Mouse (Mus musculus): ENCODE results near the gene Lbx2. TPM values are rescaled to one million over a fixed set of nuclear protein-coding genes. Genes with fewer than 3 reads are reported as not detected.
A peak's percentile ranks its signal among the peaks of the same experiment; 100 is the strongest.

Gene Lbx2
- polyA plus RNA-seq, 1 experiment from 2014 or later = 1.4 TPM

DNA sequence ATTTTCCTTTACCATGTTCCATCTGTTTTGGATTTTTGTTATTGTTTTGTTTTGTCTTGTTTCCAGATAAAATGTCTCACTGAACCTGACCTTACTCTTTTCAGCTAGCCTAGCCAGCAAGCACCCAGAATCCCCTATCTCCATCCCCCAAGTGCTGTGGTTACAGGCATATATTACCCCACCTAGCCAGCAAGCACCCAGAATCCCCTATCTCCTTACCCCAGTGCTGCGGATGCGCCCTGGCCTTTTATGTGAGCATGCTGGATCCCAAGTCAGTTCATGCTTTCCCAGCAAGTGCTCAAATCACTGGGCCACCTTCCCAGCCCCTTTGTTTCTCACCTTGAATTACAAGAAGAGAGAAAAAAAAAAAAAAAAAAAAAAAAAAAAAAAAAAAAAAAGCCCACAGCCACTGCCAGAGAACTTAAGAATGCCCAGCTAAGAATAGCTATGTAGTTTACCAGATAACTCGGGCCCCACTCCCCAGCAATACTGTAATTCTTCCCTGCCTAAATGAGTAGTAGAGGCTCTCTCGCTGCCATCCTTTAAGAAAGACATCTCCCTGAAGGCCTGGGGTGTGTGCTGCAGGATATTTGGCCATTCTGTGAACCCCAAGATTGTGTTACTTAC, 25.5 kb downstream of the Lbx2 start:
- DNase-seq (ENCODE audit: low spot score) (no peak), ATAC-seq (replicated peaks; ENCODE audit: low FRiP score, low TSS enrichment, low read depth) (no peak)
- Histone ChIP-seq H3K4me2 (ENCODE audit: low read length) (no peak overlapping the region), H3K4me1 (replicated peaks; ENCODE audit: control insufficient read depth, insufficient read depth, low read length) (peaks cover 19% of the 10 kb centered on the region), H3K4me3 (ENCODE audit: low read depth, low read length) (no peak overlapping the region), H3K36me3 (ENCODE audit: control insufficient read depth, insufficient read depth, low read length) (peaks cover 16% of the 10 kb centered on the region), H3K27me3 (replicated peaks; ENCODE audit: control insufficient read depth, insufficient read depth, low read length) (no peaks in the 10 kb centered on the region), H3K27ac (ENCODE audit: low read depth) (no peak overlapping the region), H3K9ac (ENCODE audit: low read length) (no peak overlapping the region), H3K9me3 (ENCODE audit: control insufficient read depth, low read length) (no peaks in the 10 kb centered on the region)
- WGBS = 87% methylated on average over 4 of the region's 4 CpGs

DNA sequence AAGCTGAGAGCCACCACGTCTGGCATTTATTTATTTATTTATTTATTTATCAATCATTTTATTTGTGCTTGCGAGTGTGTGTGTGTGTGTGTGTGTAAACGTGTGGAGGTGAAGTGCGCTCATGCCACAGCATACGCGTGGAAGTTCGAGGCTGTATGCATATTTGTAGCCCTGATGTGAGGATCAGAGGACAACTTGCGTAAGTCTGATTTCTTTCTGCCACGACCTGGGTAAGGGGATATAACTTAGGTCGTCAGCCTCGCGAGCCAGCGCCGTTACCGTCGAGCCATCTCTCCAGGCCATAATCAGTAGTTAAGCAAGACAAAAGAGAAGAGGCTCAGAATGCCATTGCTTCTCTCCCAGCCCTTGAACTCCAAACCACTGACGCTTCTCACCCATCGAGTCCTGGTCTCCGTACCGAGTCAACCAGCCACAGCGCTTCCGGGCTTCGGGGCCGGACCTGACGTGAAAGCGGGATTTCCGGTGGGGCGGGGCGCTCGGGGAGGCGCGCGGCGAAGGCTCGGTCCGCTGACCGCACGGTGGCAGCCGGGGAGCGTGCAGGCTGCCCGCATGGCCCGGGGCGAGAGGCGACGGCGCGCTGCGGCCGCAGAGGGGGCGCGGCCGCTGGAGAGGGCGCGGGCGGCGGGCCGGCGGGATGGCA, 29.0 kb downstream of the Lbx2 start, which contains the start of gene Mogs:
TSS of gene Mogs (plus strand) at position 486 of the 661 bp plus-strand sequence.
- peak; percentile 88 for ATAC-seq (replicated peaks; ENCODE audit: low FRiP score, low TSS enrichment, low read depth)
- peak within 1 kb of the TSS; percentile 76 for H3K27ac ChIP-seq (ENCODE audit: low read depth)
- DNase-seq (ENCODE audit: low spot score) = peak; percentile 92
- H3K4me1 ChIP-seq (replicated peaks; ENCODE audit: control insufficient read depth, insufficient read depth, low read length) = peaks cover 21% of the 10 kb centered on the region
- H3K9ac ChIP-seq (ENCODE audit: low read length) = peak within 1 kb of the TSS; percentile 80
- H3K4me3 ChIP-seq (ENCODE audit: low read depth, low read length) = peak within 1 kb of the TSS; percentile 79
- H3K27me3 ChIP-seq (replicated peaks; ENCODE audit: control insufficient read depth, insufficient read depth, low read length) = no peaks in the 10 kb centered on the region
- under 1% methylated on average over 55 of the region's 58 CpGs for WGBS
- peaks cover 46% of the 10 kb centered on the region for H3K36me3 ChIP-seq (ENCODE audit: control insufficient read depth, insufficient read depth, low read length)
- no peaks in the 10 kb centered on the region for H3K9me3 ChIP-seq (ENCODE audit: control insufficient read depth, low read length)
- peak within 1 kb of the TSS; percentile 95 for H3K4me2 ChIP-seq (ENCODE audit: low read length)

DNA sequence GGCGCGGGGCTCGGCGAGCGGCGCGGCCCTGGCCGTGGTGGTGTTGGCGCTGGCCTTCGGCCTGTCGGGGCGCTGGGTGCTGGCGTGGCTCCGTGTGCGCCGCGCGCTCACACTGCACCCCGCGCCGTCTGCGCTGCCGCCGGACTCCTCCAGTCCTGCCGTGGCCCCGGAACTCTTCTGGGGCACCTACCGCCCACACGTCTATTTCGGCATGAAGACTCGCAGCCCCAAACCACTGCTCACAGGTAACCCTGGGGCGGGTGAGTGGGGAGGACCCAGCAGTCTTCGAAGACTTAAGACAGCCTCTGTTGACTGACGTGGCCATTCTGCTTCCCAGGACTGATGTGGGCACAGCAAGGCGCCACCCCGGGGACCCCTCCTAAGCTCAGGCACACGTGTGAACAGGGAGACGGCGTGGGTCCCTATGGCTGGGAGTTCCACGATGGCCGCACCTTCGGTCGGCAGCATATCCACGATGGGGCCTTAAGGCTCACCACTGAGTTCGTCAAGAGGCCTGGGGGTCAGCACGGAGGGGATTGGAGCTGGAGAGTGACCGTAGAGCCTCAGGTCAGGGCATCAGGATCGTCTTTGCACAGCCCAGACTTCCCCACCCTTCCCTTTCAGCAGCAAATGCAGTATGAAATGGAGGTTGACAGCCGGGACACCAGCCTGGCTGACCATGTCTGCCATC, 29.7 kb downstream of the Lbx2 start:
- Histone ChIP-seq H3K9me3 (ENCODE audit: control insufficient read depth, low read length) (no peaks in the 10 kb centered on the region), H3K27ac (ENCODE audit: low read depth) (peak overlapping the region; percentile 76), H3K9ac (ENCODE audit: low read length) (peak overlapping the region; percentile 80), H3K4me2 (ENCODE audit: low read length) (peak overlapping the region; percentile 95), H3K36me3 (ENCODE audit: control insufficient read depth, insufficient read depth, low read length) (peaks cover 39% of the 10 kb centered on the region), H3K27me3 (replicated peaks; ENCODE audit: control insufficient read depth, insufficient read depth, low read length) (no peaks in the 10 kb centered on the region), H3K4me3 (ENCODE audit: low read depth, low read length) (peak overlapping the region; percentile 79), H3K4me1 (replicated peaks; ENCODE audit: control insufficient read depth, insufficient read depth, low read length) (peaks cover 25% of the 10 kb centered on the region)
- DNase-seq (ENCODE audit: low spot score) (peak; percentile 70), ATAC-seq (replicated peaks; ENCODE audit: low FRiP score, low TSS enrichment, low read depth) (no peak; the same call in 1 of the 2 replicates)
- WGBS = 2% methylated on average over 45 of the region's 48 CpGs

DNA sequence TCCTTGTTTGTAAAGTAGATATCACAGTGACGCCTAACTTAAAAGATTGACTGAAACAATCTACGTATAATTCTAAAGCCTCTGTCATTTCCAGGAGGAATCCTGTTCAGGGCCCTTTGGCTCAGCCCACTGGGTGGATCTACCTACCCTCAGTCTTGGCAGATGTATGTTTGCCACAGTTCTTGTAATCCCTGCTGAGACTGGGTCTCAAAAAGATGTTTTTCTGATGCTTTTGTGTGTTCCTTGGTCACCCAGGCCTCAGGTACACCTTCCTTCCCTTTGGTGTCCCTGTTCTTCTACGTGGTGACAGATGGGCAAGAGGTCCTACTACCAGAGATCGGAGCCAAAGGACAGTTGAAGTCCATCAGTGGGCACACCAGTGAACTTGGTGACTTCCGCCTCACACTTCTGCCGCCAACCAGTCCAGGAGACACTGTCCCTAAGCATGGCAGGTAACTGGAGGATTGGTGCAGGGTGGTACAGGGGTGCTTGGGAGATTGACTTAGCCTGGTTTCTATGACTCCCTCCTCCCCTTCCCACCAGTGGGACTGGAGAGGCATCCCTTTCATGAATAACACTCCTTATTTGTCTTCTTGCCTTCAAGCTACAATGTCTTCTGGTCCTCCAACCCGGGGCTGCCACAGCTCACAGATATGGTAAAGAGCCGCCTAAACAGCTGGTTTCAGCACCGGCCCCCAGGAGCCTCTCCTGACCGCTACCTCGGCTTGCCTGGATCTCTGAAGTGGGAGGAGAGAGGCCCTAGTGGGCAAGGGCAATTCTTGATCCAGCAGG, 30.4 kb downstream of the Lbx2 start:
- Histone ChIP-seq H3K27me3 (replicated peaks; ENCODE audit: control insufficient read depth, insufficient read depth, low read length) (no peaks in the 10 kb centered on the region), H3K27ac (ENCODE audit: low read depth) (no peak overlapping the region), H3K4me1 (replicated peaks; ENCODE audit: control insufficient read depth, insufficient read depth, low read length) (peaks cover 25% of the 10 kb centered on the region), H3K36me3 (ENCODE audit: control insufficient read depth, insufficient read depth, low read length) (peaks cover 32% of the 10 kb centered on the region), H3K4me3 (ENCODE audit: low read depth, low read length) (peak overlapping the region; percentile 79), H3K9ac (ENCODE audit: low read length) (peak overlapping the region; percentile 80), H3K4me2 (ENCODE audit: low read length) (peak overlapping the region; percentile 95), H3K9me3 (ENCODE audit: control insufficient read depth, low read length) (no peaks in the 10 kb centered on the region)
- WGBS = 76% methylated on average over 11 of the region's 11 CpGs
- ATAC-seq (replicated peaks; ENCODE audit: low FRiP score, low TSS enrichment, low read depth) (no peak), DNase-seq (ENCODE audit: low spot score) (no peak)

DNA sequence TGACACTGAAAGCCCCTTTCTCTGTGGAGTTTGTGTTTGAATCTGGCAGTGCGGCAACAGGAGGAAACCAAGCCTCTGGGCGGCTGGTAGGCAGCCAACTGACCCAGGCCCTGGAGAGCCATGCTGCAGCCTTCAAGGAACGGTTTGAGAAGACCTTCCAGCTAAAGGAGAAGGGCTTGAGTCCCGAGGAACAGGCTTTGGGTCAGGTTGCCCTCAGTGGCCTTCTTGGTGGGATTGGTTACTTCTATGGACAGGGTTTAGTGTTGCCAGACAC, 30.9 kb downstream of the Lbx2 start:
- Histone ChIP-seq H3K4me3 (ENCODE audit: low read depth, low read length) (no peak overlapping the region), H3K9me3 (ENCODE audit: control insufficient read depth, low read length) (no peaks in the 10 kb centered on the region), H3K4me1 (replicated peaks; ENCODE audit: control insufficient read depth, insufficient read depth, low read length) (peaks cover 25% of the 10 kb centered on the region), H3K27me3 (replicated peaks; ENCODE audit: control insufficient read depth, insufficient read depth, low read length) (no peaks in the 10 kb centered on the region), H3K4me2 (ENCODE audit: low read length) (no peak overlapping the region), H3K36me3 (ENCODE audit: control insufficient read depth, insufficient read depth, low read length) (peaks cover 31% of the 10 kb centered on the region), H3K27ac (ENCODE audit: low read depth) (no peak overlapping the region), H3K9ac (ENCODE audit: low read length) (no peak overlapping the region)
- DNase-seq (ENCODE audit: low spot score) (no peak), ATAC-seq (replicated peaks; ENCODE audit: low FRiP score, low TSS enrichment, low read depth) (no peak)
- 87% methylated on average over 4 of the region's 4 CpGs for WGBS

DNA sequence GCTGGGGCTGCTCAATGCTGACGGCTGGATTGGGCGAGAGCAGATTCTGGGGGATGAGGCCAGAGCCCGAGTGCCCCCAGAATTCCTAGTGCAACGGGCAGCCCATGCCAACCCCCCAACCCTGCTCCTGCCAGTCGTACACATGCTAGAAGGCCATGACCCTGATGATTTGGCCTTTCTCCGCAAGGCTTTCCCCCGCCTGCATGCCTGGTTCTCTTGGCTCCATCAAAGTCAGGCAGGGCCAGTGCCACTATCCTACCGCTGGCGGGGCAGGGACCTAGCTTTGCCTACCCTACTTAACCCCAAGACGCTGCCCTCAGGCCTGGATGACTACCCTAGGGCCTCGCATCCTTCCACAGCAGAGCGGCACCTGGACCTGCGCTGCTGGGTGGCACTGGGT, 31.4 kb downstream of the Lbx2 start:
- whole genome bisulfite sequencing = 89% methylated on average over 13 of the region's 13 CpGs
- no peak overlapping the region for H3K27ac ChIP-seq (ENCODE audit: low read depth)
- ATAC-seq (replicated peaks; ENCODE audit: low FRiP score, low TSS enrichment, low read depth) = no peak
- DNase-seq (ENCODE audit: low spot score) = no peak
- no peaks in the 10 kb centered on the region for H3K27me3 ChIP-seq (replicated peaks; ENCODE audit: control insufficient read depth, insufficient read depth, low read length)
- H3K4me2 ChIP-seq (ENCODE audit: low read length) = no peak overlapping the region
- H3K4me3 ChIP-seq (ENCODE audit: low read depth, low read length) = no peak overlapping the region
- H3K9ac ChIP-seq (ENCODE audit: low read length) = no peak overlapping the region
- H3K9me3 ChIP-seq (ENCODE audit: control insufficient read depth, low read length) = no peaks in the 10 kb centered on the region
- peaks cover 30% of the 10 kb centered on the region for H3K4me1 ChIP-seq (replicated peaks; ENCODE audit: control insufficient read depth, insufficient read depth, low read length)
- peaks cover 31% of the 10 kb centered on the region for H3K36me3 ChIP-seq (ENCODE audit: control insufficient read depth, insufficient read depth, low read length)

DNA sequence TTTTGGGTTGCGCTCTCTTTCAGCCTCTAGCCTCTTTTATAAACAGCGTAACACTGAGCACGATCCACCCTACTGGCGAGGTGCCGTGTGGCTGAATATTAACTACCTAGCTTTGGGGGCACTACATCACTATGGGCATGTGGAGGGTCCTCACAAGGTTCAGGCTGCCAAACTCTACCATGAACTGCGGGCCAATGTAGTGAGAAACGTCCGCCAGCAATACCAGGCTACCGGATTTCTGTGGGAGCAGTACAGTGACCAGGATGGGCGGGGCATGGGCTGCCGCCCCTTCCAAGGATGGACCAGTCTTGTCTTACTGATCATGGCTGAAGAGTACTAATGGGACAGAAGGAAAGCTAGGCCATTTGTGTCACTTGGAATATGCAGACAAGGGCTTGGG, 32.2 kb downstream of the Lbx2 start:
- Histone ChIP-seq H3K9me3 (ENCODE audit: control insufficient read depth, low read length) (no peaks in the 10 kb centered on the region), H3K27me3 (replicated peaks; ENCODE audit: control insufficient read depth, insufficient read depth, low read length) (no peaks in the 10 kb centered on the region), H3K4me3 (ENCODE audit: low read depth, low read length) (no peak overlapping the region), H3K4me2 (ENCODE audit: low read length) (no peak overlapping the region), H3K27ac (ENCODE audit: low read depth) (no peak overlapping the region), H3K4me1 (replicated peaks; ENCODE audit: control insufficient read depth, insufficient read depth, low read length) (peaks cover 35% of the 10 kb centered on the region), H3K36me3 (ENCODE audit: control insufficient read depth, insufficient read depth, low read length) (peaks cover 31% of the 10 kb centered on the region), H3K9ac (ENCODE audit: low read length) (no peak overlapping the region)
- 78% methylated on average over 11 of the region's 11 CpGs for WGBS
- no peak for ATAC-seq (replicated peaks; ENCODE audit: low FRiP score, low TSS enrichment, low read depth)
- no peak for DNase-seq (ENCODE audit: low spot score)

DNA sequence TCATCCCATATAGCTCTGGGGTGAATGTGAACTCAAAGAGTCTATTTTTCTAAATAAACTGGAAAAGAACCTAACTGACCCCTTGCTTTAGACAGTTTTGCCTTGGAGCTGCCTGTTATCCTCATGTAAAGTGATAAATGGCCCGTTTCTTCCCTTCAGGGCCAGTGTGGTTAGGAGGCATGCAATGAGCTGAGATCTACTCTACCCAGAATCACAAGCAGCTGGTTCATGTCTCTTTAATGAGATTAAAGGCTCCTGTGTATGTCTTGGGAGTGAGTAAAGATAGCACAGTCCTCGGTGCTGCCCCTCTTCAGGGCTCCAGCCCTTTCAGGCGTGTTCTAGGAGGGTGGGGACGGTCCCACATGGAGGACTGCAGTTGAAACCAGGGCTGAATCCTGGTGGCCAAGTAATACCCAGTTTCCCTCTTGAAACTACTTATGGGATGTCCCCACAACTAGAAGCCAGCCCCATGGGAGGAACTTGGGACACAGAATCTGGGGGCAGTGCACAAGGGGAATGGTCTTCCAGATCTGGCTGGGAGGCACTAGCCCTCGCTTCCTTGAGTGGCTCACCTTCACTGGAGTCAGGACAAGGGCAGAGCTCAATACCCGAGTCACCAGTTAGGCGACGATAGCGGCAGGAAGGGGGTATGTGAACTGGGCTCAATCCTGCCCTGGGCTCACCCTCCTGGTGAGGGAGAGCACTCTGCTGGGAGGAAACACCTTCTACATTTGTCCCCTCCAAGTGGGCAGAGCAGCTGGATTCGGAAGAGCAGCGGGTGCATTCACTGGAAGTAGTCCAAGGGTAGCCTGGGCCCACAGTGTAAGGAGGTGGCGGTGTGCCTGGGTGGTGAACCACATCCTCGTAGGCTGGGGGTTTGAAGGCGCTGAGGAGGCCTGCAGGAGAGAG, 32.9 kb downstream of the Lbx2 start:
- ATAC-seq (replicated peaks; ENCODE audit: low FRiP score, low TSS enrichment, low read depth) = no peak
- Histone ChIP-seq H3K4me3 (ENCODE audit: low read depth, low read length) (no peak overlapping the region), H3K9me3 (ENCODE audit: control insufficient read depth, low read length) (no peaks in the 10 kb centered on the region), H3K27ac (ENCODE audit: low read depth) (no peak overlapping the region), H3K36me3 (ENCODE audit: control insufficient read depth, insufficient read depth, low read length) (peaks cover 31% of the 10 kb centered on the region), H3K9ac (ENCODE audit: low read length) (no peak overlapping the region), H3K4me1 (replicated peaks; ENCODE audit: control insufficient read depth, insufficient read depth, low read length) (peaks cover 39% of the 10 kb centered on the region), H3K27me3 (replicated peaks; ENCODE audit: control insufficient read depth, insufficient read depth, low read length) (no peaks in the 10 kb centered on the region), H3K4me2 (ENCODE audit: low read length) (no peak overlapping the region)
- DNase-seq (ENCODE audit: low spot score) = no peak
- 82% methylated on average over 14 of the region's 14 CpGs for WGBS
